Mouse (Mus musculus): ENCODE results near the gene Apob.

Apob gene

GRCm38 (mm10) chr12:8038081-8038730 lies 60.8 kb downstream of the Apob start:
- no peak for DNase-seq (ENCODE audit: low spot score)

GRCm38 (mm10) chr12:8042626-8043394 lies 65.4 kb downstream of the Apob start:
- no peak for DNase-seq (ENCODE audit: low spot score)

GRCm38 (mm10) chr12:8047046-8047445 lies 69.6 kb downstream of the Apob start:
- no peak for DNase-seq (ENCODE audit: low spot score)

GRCm38 (mm10) chr12:8047789-8048309 lies 70.4 kb downstream of the Apob start:
- DNase-seq (ENCODE audit: low spot score) = no peak

- DNase-seq (ENCODE audit: low spot score) = no peak
These were observed 78.7 kb downstream of the Apob start for GRCm38 (mm10) chr12:8056001-8056640.

- DNase-seq (ENCODE audit: low spot score) = peak; percentile 72
These were observed 82.1 kb downstream of the Apob start for GRCm38 (mm10) chr12:8059576-8059975.

- DNase-seq (ENCODE audit: low spot score) = no peak
These were observed 86.1 kb downstream of the Apob start for GRCm38 (mm10) chr12:8063363-8064065.

All from urinary bladder, postnatal 25 days (tissue).